Mouse (Mus musculus): ENCODE measurements around the gene Alyref.

GRCm38 (mm10) chr11:120633520-120634343, 35.6 kb upstream of the Alyref start, which contains the start of gene Mafg:
- no peak for TF ChIP-seq CTCF (IDR thresholded peaks at IDR 0.05)
- no peak for TF ChIP-seq EP300 (IDR thresholded peaks at IDR 0.05)

All from lung, postnatal 0 days (tissue).